Mouse (Mus musculus) liver, embryonic 14.5 days (tissue): ENCODE measurements around the gene Dmp1. TPM values are rescaled to one million over a fixed set of nuclear protein-coding genes. Genes with fewer than 3 reads are reported as not detected.

Experiments
- ATAC-seq: fragments of 200-750 bp; cut with Nextera tagmentation; 2 replicates; pipeline ENCODE4 v1.8.0; 2017; ENCODE audit warnings: moderate number of reproducible peaks, mild to moderate bottlenecking, moderate library complexity; ENCODE audit not compliant: insufficient read depth
- DNase-seq, 3 experiments: peaks; one replicate each; pipeline ENCODE4 v3.0.0-alpha.2; 2012 to 2013; ENCODE audit warnings: low read depth in 3 of 3, low spot score in 3 of 3
- H3K27ac ChIP-seq: fragments of 300-500 bp; sonication (generic); 2 replicates; pipeline ENCODE4 v1.5.1; 2014; ENCODE audit warnings: moderate library complexity, mild to moderate bottlenecking, control low read depth, inconsistent platforms
- H3K27me3 ChIP-seq: fragments of 300-500 bp; sonication (generic); 2 replicates; pipeline ENCODE4 v1.6.1; 2014; ENCODE audit warnings: mild to moderate bottlenecking, low read length, moderate library complexity; ENCODE audit not compliant: control insufficient read depth, insufficient read depth
- H3K36me3 ChIP-seq: fragments of 300-500 bp; sonication (generic); replicated peaks from 2 replicates; pipeline ENCODE4 v1.6.1; 2014; ENCODE audit warnings: low read depth; ENCODE audit not compliant: control insufficient read depth, insufficient read depth
- H3K4me1 ChIP-seq, 2 experiments: fragments of 200-500 bp in 1 of 2; fragments of 300-500 bp in 1 of 2; sonication (generic) in 1 of 2; replicated peaks; 2 replicates each; pipeline ENCODE4 v1.6.1; 2012 to 2014; ENCODE audit warnings: antibody characterized with exemption in 1 of 2, inconsistent platforms in 1 of 2, low read length in 1 of 2; ENCODE audit not compliant: control insufficient read depth in 2 of 2, insufficient read depth in 2 of 2
- H3K4me2 ChIP-seq: fragments of 300-500 bp; sonication (generic); 2 replicates; pipeline ENCODE4 v1.6.1; 2014; ENCODE audit warnings: low read depth, mild to moderate bottlenecking, control low read depth, moderate library complexity
- H3K4me3 ChIP-seq, 2 experiments: fragments of 200-500 bp in 1 of 2; fragments of 300-500 bp in 1 of 2; sonication (generic) in 1 of 2; 2 replicates each; pipeline ENCODE4 v1.5.1; 2012 to 2014; ENCODE audit warnings: low read depth in 2 of 2, low read length in 2 of 2, mild to moderate bottlenecking in 2 of 2, control low read depth in 1 of 2, inconsistent platforms in 1 of 2, moderate library complexity in 1 of 2; ENCODE audit not compliant: insufficient read depth in 1 of 2
- H3K9ac ChIP-seq: fragments of 300-500 bp; sonication (generic); replicated peaks from 2 replicates; pipeline ENCODE4 v1.6.1; 2014; ENCODE audit warnings: mild to moderate bottlenecking, control low read depth, moderate library complexity
- H3K9me3 ChIP-seq: fragments of 300-500 bp; sonication (generic); 2 replicates; pipeline ENCODE4 v1.6.1; 2016; ENCODE audit warnings: low read length, mixed read lengths; ENCODE audit not compliant: control insufficient read depth
- CTCF ChIP-seq: IDR thresholded peaks from 2 replicates; pipeline ENCODE4 v1.5.1; 2016; ENCODE audit warnings: antibody characterized with exemption, low read depth, control low read depth
- EP300 ChIP-seq: IDR thresholded peaks from 2 replicates; pipeline ENCODE4 v1.6.1; 2016; ENCODE audit warnings: antibody characterized with exemption, low read depth
- WGBS: fragments of 180-500 bp; shearing (Covaris S2); extraction: QIAGEN DNeasy Blood & Tissue Kit; methylation state at CpG from one replicate; pipeline ENCODE4 v1.1.7; 2014; ENCODE audit not compliant: insufficient replicate concordance; 5-methylcytosine and 5-hydroxymethylcytosine counted together
- polyA plus RNA-seq, 2 experiments: library from polyadenylated mRNA; depleted of rRNA in 1 of 2; stranded (reverse) in 1 of 2; unstranded in 1 of 2; fragments of >200 nt; fragmentation: Nextera tagmentation in 1 of 2; extraction: Ambion mirVana in 1 of 2; gene quantifications; 2 replicates each; pipeline versions ENCODE4 v1.2.1 to v1.2.3; 2012 to 2014

Dmp1 gene
- polyA plus RNA-seq, 2 experiments: not detected

DNA sequence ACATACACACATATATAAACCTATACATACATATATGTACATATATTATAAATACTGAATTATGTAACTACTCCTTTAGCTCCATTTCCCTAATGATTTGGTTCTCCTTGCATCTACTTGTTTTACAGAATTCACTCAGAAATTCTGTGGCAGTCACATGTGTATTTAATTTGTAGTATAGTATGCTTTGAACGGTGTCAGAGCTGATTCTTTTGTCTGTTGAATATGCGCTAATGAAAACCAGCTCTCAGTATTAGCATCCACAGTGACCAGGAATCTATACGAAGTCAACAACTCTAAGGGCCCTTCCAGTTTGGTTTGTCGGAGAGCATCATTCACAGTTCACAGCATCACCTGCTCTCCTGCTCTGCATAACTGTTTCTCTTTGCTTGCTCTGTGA, 38.9 kb upstream of the Dmp1 start:
- Histone ChIP-seq H3K9ac (no peak overlapping the region), H3K4me2 (no peak overlapping the region), H3K4me1 (no peaks in the 10 kb centered on the region), H3K4me3 (no peak overlapping the region), H3K27ac (no peak overlapping the region), H3K27me3 (no peaks in the 10 kb centered on the region), H3K36me3 (no peaks in the 10 kb centered on the region), H3K9me3 (no peaks in the 10 kb centered on the region)
- 67% methylated on average over 4 of the region's 4 CpGs for WGBS
- DNase-seq (no peak), ATAC-seq (no peak)
- no peak for TF ChIP-seq CTCF
- TF ChIP-seq EP300: no peak

DNA sequence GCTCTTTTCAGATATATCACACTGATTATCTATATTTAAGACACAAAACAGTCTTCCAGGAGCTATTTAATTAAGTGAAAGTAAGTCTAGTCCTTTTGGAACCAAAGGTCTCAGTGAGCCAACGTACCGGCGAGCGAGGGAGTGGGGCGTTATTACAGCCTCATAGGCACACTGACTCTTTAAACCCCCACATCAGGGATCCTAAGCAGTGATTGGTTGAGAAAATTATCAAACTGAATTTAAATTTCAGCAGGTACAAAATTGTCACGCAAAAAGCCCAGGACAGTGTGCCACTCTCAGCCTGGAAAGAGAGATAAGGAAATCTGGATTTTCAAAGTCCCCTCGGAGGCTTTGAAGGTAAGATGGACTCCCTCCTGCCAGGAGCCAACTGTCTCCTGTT, 32.0 kb upstream of the Dmp1 start, which contains the start of gene Dspp:
Gene Dspp, plus strand, starts transcription at position 301 of the 400 bp plus-strand sequence.
- WGBS: 72% methylated on average over 7 of the region's 7 CpGs
- no peak for ATAC-seq
- Histone ChIP-seq H3K36me3 (no peaks in the 10 kb centered on the region), H3K4me1 (no peaks in the 10 kb centered on the region), H3K9ac (no peak within 1 kb of the TSS), H3K4me2 (no peak within 1 kb of the TSS), H3K27me3 (no peaks in the 10 kb centered on the region), H3K4me3 (no peak within 1 kb of the TSS), H3K27ac (no peak within 1 kb of the TSS), H3K9me3 (no peaks in the 10 kb centered on the region)
- no peak for DNase-seq
- TF ChIP-seq CTCF: no peak
- TF ChIP-seq EP300: no peak

DNA sequence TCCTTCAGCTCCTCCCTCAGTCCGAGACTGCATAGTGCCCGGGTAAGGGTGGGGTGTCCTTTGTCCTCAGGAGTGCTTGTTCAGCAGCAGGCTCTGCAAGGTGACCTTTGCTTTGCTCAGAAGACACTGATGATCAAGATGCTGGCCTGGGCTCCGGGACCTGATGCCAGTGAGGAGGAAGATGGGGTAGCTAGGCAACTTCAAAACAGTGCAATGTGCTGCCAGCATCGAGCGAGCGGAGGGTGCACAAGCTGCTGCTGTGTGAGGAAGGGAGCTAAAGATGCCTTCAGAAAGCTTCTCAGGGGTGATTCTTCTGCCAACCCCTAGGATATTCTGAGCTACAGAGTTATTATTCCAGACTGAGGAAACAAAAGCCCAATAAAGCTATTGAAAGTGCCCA, 29.3 kb upstream of the Dmp1 start:
- no peak overlapping the region for H3K4me3 ChIP-seq
- TF ChIP-seq CTCF (no peak), EP300 (no peak)
- WGBS: 65% methylated on average over 6 of the region's 6 CpGs
- H3K36me3 ChIP-seq: no peaks in the 10 kb centered on the region
- no peaks in the 10 kb centered on the region for H3K4me1 ChIP-seq
- H3K27ac ChIP-seq: no peak overlapping the region
- DNase-seq (no peak), ATAC-seq (no peak)
- no peak overlapping the region for H3K4me2 ChIP-seq
- H3K9ac ChIP-seq: no peak overlapping the region
- no peaks in the 10 kb centered on the region for H3K27me3 ChIP-seq
- H3K9me3 ChIP-seq: no peaks in the 10 kb centered on the region

DNA sequence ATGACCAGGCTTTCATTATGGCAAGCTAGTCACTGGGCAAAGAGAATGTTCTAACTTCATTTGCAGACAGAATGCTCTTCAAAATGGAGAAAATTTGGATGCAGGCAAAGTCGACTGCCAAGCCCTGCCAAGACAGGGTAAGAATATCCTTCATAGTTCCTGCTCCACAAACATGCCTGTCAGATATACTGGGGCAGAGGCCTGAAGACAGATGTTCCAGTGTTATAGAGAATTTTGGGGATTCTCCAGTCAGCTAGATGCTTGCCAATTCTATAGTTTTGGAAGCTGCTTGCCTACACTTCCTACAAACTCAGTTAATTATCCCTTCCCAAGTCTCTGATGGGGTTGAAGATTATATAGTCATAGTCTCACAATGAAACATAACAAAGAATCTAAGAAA, 18.7 kb upstream of the Dmp1 start:
- 46% methylated on average over 1 of the region's 1 CpGs for WGBS

DNA sequence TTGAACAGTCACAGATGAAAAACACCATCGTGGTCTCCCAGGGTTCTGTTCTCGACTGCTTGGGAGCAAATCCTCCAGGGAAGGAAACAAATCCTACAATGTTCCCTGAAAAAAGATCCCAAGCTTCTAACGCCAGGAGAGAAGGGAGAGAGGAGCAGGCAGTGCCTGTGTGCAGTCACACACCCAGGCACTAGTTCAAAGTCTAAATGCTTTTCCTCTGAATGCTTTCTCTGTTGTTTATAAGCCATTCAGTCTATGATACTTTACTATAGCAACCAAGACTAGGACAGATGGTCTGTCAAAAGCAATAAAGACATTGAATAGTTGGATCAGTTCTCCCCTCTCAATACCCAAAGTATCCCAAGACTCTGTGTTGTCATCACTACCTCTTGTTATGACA, 15.1 kb upstream of the Dmp1 start:
- no peak overlapping the region for H3K9ac ChIP-seq
- ATAC-seq (no peak), DNase-seq (no peak)
- no peak overlapping the region for H3K4me2 ChIP-seq
- H3K36me3 ChIP-seq: no peaks in the 10 kb centered on the region
- no peaks in the 10 kb centered on the region for H3K27me3 ChIP-seq
- 51% methylated on average over 3 of the region's 3 CpGs for WGBS
- no peak overlapping the region for H3K4me3 ChIP-seq
- no peaks in the 10 kb centered on the region for H3K9me3 ChIP-seq
- no peaks in the 10 kb centered on the region for H3K4me1 ChIP-seq
- H3K27ac ChIP-seq: no peak overlapping the region
- TF ChIP-seq EP300: no peak
- no peak for TF ChIP-seq CTCF

More for the DNA sequence above, 18.7 kb upstream of the Dmp1 start:
- TF ChIP-seq EP300 (no peak), CTCF (no peak)
- H3K4me1 ChIP-seq: no peaks in the 10 kb centered on the region
- H3K36me3 ChIP-seq: no peaks in the 10 kb centered on the region
- no peaks in the 10 kb centered on the region for H3K9me3 ChIP-seq
- DNase-seq: no peak
- H3K27ac ChIP-seq: no peak overlapping the region
- ATAC-seq: no peak
- no peak overlapping the region for H3K4me3 ChIP-seq
- H3K27me3 ChIP-seq: no peaks in the 10 kb centered on the region
- H3K9ac ChIP-seq: no peak overlapping the region
- H3K4me2 ChIP-seq: no peak overlapping the region
